Mouse (Mus musculus) bone marrow macrophage, adult 2 months (primary cell): ENCODE data around the gene Rap2c.

Experiments used
- CTCF ChIP-seq: IDR thresholded peaks from 2 replicates; pipeline ENCODE4 v1.5.1; 2012; ENCODE audit warnings: low read depth, mild to moderate bottlenecking, low read length, moderate library complexity
- POLR2A ChIP-seq: IDR thresholded peaks from 2 replicates; pipeline ENCODE4 v1.6.1; 2012; ENCODE audit warnings: mild to moderate bottlenecking, low read depth, low read length, borderline replicate concordance

- no peak for TF ChIP-seq POLR2A
- no peak for TF ChIP-seq CTCF
Observed at GRCm38 (mm10) chrX:51051680-51052461, 34.1 kb upstream of the Rap2c start.
